Mouse (Mus musculus): ENCODE results near the gene Pradc1. TPM values are rescaled to one million over a fixed set of nuclear protein-coding genes. Genes with fewer than 3 reads are reported as not detected.
A peak's percentile ranks its signal among the peaks of the same experiment; 100 is the strongest.

Pradc1 gene
- polyA plus RNA-seq, 1 experiment from 2014 or later, result 28.1 TPM

DNA sequence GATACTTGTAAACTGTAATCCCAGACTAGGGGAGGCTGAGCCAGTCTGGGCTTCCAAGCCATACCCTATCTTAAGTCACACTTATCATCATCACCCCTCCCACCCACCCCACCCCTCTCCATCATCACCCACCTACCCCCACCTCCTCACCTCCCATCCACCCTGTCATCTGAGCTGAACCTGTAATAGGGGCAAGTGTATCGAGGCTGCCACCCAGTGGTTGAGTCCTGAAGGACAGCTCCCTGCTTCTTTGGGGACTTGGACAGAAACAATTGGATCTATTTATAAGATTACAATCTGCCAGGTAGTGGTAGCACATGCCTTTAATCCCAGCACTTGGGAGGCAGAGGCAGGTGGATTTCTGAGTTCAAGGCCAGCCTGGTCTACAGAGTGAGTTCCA lies 54.6 kb downstream of the Pradc1 start:
- H3K9me3 ChIP-seq (ENCODE audit: control insufficient read depth, low read length), result no peaks in the 10 kb centered on the region
- 18% methylated on average over 1 of the region's 1 CpGs for WGBS
- no peak overlapping the region for H3K4me2 ChIP-seq (replicated peaks; ENCODE audit: low read depth, low read length)
- no peak for ATAC-seq (ENCODE audit: low FRiP score)
- H3K27ac ChIP-seq (ENCODE audit: low read depth, low read length), result no peak overlapping the region
- no peaks in the 10 kb centered on the region for H3K27me3 ChIP-seq (ENCODE audit: control insufficient read depth, insufficient read depth, low read length)
- H3K36me3 ChIP-seq (ENCODE audit: control insufficient read depth, insufficient read depth, low read length), result no peaks in the 10 kb centered on the region
- no peaks in the 10 kb centered on the region for H3K4me1 ChIP-seq (replicated peaks; ENCODE audit: control insufficient read depth, insufficient read depth, low read length)
- peak; percentile 37 for DNase-seq (ENCODE audit: low spot score)
- H3K4me3 ChIP-seq (ENCODE audit: low read depth, low read length), result no peak overlapping the region
- no peak overlapping the region for H3K9ac ChIP-seq (ENCODE audit: low read depth, low read length)

Other genes with a start within 250 kb of the Pradc1 start
- gene Sfxn5, start 118.5 kb downstream of the Pradc1 start, polyA plus RNA-seq (2014; fragmentation: Nextera tagmentation; extraction: Ambion mirVana), result 5.1 and 6.2 TPM in 2 replicates
- gene Rab11fip5, start 77.3 kb downstream of the Pradc1 start, polyA plus RNA-seq (2014; fragmentation: Nextera tagmentation; extraction: Ambion mirVana), result 4.1 and 4.6 TPM in 2 replicates
- not detected in 2 replicates for gene Noto, start 28.1 kb downstream of the Pradc1 start, polyA plus RNA-seq (2014; fragmentation: Nextera tagmentation; extraction: Ambion mirVana)
- 52.4 and 53.1 TPM in 2 replicates for gene Smyd5, start 20.0 kb downstream of the Pradc1 start, polyA plus RNA-seq (2014; fragmentation: Nextera tagmentation; extraction: Ambion mirVana)
- 644 and 685 TPM in 2 replicates for gene Cct7, start 456 bp downstream of the Pradc1 start, polyA plus RNA-seq (2014; fragmentation: Nextera tagmentation; extraction: Ambion mirVana)
- gene Fbxo41, start 51.0 kb upstream of the Pradc1 start, polyA plus RNA-seq (2014; fragmentation: Nextera tagmentation; extraction: Ambion mirVana), result 0.89 and 0.93 TPM in 2 replicates
- not detected in 2 replicates for gene Egr4, start 61.6 kb upstream of the Pradc1 start, polyA plus RNA-seq (2014; fragmentation: Nextera tagmentation; extraction: Ambion mirVana)
- 7.8 and 10.4 TPM in 2 replicates for gene Alms1, start 135.6 kb upstream of the Pradc1 start, polyA plus RNA-seq (2014; fragmentation: Nextera tagmentation; extraction: Ambion mirVana)

Data from hindbrain, embryonic 11.5 days (tissue).